Mouse (Mus musculus) right cerebral cortex, adult 2 months (tissue): ENCODE measurements at regions not wholly inside any gene's neighbourhood (a gene's known extent, or its start where the extent isn't known, plus 50 kb on each side); places are given as distances from the start of the nearest gene placed in this dataset.

Experiments
- DNase-seq, 2 experiments: peaks; one replicate each; pipeline ENCODE4 v3.0.0; 2021 to 2022; ENCODE audit warnings: low spot score in 2 of 2

DNA sequence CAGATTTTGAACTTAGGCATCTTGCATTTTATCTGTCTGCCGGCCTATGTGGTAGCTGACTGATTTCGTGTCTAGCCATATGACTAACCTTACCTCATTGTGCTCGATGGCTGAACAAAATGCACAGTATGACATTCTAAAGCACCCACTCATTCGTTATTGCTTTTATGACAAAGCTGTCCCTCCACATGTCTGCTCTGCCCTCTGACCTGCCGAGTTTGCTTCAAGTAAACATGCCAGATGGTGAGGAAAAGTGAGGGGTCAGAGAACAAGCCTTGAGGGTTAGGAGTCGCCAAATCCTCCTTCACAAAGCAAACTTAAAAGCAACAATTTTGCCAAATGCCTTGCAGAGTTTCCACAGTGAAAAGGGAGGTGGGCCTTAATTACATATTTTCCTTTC, 196.0 kb upstream of the Elavl2 start:
- DNase-seq, result no peak

DNA sequence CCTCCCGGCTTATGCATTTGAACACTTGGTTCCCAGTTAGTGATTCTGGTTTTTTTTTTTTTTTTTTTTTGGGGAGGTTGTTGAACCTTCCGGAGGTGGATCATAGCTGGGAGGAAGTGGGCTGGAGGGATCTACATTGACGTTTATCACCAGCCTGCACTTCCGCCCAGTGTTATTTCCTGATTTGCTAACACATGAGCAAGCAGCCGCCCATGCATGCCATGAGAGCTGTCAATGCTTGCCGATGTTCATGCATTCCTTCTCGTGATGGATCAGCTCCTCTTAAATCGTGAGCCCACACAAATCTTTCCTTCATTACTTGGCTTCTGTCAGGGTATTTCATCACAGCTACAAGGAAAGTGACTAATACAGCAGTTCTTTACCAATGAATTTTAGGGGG, 195.2 kb upstream of the Elavl2 start:
- no peak for DNase-seq

DNA sequence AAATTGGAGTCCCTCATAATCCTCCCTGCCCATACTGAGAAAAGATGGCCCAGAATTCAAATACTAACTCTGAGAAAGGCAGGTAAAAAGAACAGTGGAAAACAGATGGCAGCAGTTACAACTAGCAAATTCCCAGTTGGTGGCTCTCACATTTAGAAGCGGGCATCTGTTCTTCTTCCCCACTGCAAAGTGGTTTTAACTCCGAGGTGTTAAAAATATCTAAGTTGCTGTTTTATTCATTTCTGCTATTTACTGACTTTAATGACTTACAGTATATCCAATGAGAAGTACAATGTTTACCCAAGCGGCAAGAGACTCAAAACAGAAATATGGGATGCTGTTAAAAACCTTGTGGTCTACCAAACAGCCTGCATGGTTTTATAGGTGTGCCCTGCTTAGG, 189.2 kb upstream of the Elavl2 start:
- DNase-seq, result peak; percentile 25 to 51

DNA sequence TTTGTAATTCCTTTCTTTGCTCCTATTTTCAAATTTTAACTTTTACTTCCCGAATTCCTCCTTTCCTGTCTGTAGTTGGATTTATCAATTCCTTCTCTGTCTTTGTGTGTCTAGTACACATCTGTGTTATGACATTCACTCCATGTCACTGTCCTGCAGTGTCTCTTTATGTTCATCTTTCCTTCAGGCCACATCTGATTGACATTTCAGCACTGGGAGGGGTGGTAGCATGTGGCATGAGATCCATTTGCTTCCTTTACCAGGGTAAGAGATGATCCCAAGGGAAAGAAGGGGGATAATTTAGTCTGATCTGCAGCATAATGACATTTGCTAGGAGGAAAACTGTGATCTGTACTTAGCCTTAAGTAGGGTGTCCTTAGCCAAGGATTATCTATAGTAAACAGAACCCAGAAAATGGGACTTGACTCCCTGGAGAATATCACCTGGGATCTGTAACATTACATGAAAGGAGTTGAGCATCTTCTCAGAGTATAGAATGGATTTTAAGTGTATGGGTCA, 187.0 kb upstream of the Elavl2 start:
- DNase-seq, result no peak

DNA sequence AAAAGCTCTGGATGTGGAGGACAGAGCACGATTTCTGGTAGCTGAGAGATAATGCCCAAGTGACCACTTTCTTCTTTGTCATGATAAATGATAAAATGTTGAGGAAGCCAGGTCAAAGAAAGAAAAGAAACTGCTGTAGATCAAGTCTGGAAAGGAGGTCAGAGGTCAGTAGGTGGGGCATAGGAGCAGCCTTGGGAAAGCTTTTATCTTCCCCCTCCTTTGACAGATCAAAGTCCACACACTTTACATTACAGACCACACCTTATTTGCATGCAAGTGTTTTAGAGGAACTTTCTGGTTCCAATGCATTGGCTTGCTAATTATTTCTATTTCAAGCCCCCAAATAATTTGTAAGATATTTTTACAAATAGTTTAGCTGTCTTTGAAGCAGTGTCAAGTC, 182.4 kb upstream of the Elavl2 start:
- no peak for DNase-seq

DNA sequence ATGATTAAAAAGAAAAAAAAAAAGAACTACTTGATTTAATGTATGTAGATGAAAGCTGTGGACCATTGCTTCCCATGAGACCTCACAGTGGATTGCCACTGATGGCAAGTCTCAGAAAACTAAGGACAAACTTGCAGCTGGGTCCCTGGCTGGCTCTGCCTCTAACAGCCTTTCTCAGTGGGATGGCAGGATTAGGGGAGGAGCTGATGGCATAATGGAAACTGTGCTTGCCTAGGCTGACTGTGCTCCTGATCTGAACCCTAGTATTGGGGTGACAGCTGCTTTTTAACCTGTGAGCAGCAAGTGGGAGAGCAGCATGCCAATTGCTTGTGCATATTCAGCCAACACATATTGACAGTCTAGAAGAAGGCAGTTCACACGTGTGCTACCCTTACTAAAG, 156.9 kb upstream of the Elavl2 start:
- no peak for DNase-seq

DNA sequence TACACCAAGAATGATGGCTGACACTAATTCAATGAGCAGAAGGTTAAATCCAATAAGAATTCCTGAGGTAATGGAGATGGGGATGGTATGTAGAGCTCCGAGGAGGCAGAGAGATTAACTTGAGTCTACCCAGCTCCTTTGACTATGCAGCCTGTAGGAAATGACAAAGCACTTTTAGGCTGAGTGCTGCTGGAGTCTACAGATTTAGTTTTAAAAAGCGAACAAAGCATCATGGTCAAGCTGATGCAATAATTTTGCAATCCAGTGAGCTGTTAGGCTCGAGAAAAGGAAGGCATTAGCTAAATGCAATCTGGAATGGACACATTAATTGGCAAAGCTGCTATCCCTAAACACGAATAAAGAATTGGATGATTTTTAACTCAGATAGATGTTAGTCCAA, 156.4 kb upstream of the Elavl2 start:
- no peak for DNase-seq

DNA sequence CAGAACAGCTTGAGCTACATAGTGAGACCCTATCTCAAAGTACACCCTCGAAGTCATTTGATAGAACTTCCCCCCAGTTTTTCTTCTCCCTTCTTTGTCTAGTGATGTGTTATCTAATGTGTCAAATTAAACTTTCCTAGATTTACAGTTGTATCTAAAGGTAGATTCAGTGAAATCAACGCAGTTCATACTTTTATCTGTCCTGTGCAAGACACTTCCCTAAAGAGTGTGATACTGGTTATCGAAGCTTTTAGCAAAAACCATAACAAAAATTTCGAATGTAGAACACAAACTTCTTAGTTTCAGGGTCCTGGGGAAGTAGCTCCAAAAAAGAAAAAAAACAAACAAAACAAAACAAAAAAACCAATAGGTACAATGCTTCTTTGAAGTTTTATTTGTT, 123.8 kb upstream of the Elavl2 start:
- DNase-seq, result no peak

DNA sequence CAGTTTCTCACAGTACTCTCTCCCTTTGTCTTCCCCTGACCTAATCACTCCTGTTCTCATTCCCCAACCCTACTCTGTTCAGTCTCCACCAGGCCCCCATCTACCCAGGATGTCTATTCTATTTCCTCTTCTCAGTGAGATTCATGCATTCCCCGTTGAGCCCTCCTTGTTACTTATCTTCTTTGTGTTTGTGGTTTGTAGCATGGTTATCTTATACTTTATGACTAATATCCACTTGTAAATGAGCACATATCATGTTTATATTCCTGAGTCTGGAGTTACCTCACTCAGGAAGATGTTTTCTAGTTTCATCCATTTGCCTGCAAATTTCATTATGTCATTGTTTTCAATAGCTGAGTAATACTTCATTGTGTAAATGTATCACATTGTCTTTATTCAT, 111.0 kb upstream of the Elavl2 start:
- no peak for DNase-seq

DNA sequence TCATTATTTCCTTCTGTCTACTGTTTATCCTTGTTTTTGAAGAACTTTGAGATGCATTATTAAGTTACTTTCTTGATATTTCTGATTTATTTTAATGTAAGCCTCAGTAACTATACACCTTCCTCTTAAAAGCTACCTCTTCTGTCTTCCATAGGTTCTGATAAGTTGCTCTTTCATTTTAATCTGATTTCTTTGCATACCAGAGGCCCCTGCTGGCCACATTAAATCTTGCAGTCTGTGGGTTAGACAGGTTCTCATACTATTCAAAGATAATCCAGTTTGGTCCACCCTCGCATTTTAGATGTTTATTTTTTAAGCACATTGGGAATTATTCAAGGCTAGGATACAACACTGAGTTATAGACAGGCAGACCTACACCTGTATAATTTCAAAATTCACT, 109.4 kb upstream of the Elavl2 start:
- DNase-seq, result no peak

DNA sequence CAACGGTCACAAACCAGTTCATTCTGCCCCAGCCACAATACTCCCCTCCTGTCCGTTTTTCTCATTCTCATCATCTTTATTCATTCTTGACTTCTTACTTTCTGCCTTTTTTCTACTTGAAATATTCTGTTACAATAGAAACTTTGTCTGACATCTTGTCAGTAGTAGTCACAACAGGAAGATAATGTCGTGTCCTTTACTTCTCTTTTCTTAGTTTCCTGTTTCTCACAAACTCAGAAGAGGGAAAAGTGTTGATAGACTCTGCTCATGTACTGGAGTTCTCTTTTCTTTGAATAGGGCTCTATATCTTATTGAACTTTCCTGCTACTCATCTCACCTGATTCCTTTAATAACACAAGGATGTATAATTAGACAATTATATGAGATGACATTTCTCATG, 102.7 kb upstream of the Elavl2 start:
- DNase-seq, result no peak

DNA sequence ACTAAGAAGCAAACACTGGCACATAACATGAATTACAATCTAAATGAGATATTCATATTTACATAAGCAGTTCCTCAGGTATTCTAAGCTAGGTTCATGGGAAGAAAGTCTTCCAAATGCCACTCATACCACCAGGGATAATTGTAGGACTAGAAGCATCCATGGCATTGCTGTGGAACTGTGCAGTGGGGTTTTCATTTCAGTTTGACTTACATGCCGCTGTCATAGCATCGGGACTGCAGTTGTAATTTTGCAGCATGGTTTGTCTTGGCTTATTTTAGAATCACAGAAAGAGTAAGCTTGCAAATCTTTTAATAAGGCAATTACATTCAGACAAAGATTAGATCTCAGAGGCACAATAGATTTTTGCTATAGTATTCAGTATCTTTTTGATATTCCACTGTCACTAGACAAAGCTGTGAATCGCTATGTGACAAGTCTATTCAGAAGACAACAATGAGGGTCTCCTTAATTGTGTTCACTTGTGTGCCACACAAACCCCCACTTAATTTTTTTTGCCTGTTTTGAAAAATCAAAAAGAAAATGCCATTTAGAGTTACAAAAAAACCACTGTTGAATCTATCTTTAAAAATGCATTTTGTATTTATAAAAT, 81.4 kb upstream of the Elavl2 start:
- no peak for DNase-seq
